Mouse (Mus musculus) R1 (cell line): ENCODE measurements at regions not wholly inside any gene's neighbourhood (a gene's known extent, or its start where the extent isn't known, plus 50 kb on each side); places are given as distances from the start of the nearest gene placed in this dataset.
"Not testable (repeated sequence)": the region's sequence is repeated elsewhere in the genome, so short reads cannot be mapped to it uniquely, and the experiment has no call there.

Source experiments
- DNase-seq: peaks from one replicate; pipeline ENCODE4 v3.0.0-alpha.2; 2018; ENCODE audit warnings: low read depth, low spot score

DNA sequence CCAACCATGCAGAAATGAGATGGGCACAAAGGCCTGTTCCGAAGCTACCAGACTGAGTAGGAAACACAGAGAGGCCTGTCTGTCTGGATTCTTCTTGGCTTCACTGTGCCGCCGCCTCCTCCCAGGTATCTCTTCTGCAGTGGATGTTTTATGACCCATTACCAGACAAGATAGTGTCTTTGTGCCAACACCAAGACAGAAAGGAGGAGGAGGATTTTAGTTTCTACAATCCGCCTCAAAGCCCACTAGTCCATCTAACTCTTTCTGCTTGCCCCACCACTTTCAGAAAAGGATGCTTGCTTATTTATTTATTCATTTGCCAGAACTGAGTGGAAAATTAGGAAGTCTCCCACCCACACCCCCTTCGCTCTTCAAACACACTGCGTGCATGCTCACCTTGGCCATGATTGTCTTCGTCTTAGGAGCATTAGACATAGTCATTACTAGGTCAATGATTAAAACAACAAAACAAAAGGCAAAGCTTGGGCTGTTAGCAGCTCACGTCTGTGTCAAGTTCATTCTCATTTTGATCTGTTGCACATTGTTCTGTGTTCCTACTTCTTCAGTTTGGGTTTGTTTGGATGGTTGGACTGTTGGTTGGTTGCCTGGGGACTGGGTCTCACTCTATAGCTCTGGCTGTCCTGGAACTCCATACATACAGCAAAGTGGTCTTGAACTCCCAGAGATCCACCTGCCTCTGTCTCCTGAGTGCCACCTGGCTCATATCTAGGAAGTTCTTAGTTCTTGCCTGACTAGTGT is 61.7 kb upstream of the Cpm start:
- DNase-seq: no peak

DNA sequence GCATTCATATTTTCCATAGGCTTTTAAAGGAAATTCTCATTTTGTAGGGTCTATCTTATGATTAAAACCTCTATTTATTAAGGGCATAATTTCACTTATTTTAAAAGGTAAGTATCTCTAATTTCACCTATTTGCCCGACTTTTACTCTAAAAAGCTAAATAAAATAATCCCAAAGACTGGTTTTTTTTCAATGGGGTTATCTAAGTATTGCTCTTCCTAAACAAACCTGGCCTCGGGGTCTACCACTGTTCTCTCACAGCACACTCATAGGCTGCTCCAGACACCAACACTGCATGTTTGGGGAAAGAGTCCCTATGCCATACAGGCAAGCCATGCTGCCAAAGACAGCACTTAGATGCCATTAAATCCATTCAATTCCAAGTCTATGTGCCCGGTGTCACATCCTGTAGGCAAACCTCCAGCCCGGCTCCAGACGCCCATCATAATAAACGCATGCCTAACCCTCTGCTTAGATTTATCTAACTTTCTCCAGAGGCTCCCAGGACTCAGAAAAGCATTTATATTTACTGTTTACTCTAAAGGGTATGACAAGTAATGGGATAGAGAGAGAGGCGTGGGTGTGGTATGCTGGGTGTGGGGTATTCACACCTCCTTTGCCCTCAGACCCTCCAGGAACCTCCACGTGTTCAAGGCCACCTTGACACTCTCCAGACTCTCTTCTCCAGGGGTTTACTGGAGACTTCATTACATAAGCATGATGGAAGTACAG is 62.5 kb upstream of the Cpm start:
- no peak for DNase-seq

DNA sequence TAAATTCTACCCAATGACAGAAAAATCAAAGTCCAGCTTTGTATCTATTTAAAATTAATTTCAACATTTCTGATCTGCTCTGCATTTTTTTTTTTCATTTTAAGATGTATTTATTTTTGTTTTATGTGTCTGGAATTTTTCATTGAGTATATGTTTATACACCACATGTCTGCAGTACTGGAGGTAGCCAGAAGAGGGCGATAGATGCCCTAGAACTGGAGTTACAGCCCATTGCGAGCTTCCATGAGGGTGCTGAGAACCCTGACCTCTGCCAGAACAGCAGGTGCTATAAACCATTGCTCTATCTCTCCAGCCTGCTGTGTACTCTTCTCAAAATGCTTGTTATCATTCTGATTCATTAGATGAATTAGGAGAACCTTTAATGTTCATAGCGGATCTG is 63.1 kb upstream of the Cpm start:
- peak; percentile 61 for DNase-seq

DNA sequence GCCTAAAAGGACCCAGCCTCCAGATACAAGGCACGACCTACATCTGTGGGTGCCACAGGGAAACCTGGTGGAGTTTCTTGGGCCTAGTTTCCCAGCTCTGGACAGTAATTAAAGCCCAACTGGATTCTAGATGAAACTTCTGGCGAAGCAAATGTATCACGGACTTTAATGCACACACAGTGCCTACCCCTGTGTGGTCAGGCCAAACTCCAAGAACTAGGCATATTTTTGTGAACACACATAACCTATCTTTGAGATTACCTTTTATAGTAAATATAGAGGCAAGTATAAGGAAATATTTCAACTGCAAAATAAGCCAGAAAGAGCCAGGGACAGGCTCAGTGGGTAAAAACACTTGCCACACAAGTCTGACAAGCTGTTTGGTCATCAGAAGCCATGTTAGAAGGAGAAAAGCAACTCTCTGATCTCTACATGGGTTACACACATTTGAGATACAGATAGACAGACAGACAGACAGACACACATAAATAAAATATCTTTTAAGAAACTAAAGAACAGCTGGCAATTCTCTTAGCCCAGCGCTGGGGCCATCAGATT is 63.7 kb upstream of the Cpm start:
- DNase-seq: no peak

DNA sequence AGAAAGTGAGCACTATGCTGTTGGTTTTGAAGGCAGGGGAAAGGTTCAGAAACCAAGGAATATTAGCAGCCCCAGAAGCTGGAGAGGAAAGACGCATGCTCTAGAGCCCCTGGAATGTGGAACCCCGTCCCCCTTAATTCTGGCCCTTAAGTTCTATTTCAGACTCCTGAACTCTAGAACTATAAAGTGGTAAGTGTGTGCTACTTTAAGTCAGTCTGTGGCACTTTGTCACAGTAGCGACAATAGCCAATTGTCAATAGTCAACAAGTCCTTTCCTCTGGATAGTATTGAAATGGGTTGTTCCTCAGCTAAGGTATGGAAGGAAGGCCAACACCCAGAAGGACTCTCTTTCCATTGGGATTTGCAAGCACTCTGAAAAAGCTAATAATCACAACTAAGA is 64.2 kb upstream of the Cpm start:
- DNase-seq: no peak

DNA sequence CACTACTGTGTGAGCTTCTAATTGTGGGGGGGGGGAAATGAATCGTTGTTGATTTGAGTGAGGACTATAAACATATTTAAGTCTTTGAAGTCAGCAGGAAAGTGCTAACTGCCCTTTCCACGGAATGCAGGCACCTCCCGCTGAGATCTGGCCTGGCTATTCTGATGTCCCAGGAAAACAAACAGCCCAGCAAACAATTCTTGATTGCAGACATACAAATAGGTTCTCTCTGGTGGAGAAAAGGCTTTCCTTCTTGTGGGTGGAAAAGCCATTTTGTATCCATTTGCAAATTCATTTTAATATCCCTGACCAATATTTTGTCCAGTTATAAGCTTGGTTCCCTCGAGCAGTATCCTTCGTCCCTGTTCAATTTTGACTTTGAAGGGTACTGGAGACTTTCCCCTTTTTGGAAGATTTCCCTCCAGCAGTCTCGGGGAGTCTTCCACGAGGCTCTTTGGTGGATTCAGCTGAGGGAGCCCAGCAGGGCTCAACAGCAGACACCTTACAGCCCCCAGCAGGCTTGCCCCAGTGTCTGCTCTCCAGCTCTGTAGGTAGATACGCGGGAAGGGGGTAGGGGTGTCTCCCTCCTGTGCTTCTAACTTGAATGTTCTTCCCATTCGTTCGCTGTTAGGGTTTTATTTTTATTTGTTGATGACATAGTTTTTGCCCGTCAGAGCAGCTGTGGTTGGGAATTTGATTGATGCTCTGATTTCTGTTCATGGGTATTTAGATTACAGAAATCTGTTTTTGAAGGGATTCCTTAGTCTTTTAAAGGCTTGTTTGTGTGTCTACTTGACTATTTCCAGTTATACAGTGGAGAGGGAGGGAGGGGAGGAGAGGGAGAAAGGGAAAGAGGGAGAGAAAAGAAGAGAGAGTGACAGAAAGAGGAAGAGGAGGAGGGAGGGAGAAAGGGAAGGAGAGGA is 64.9 kb upstream of the Cpm start:
- no peak for DNase-seq

DNA sequence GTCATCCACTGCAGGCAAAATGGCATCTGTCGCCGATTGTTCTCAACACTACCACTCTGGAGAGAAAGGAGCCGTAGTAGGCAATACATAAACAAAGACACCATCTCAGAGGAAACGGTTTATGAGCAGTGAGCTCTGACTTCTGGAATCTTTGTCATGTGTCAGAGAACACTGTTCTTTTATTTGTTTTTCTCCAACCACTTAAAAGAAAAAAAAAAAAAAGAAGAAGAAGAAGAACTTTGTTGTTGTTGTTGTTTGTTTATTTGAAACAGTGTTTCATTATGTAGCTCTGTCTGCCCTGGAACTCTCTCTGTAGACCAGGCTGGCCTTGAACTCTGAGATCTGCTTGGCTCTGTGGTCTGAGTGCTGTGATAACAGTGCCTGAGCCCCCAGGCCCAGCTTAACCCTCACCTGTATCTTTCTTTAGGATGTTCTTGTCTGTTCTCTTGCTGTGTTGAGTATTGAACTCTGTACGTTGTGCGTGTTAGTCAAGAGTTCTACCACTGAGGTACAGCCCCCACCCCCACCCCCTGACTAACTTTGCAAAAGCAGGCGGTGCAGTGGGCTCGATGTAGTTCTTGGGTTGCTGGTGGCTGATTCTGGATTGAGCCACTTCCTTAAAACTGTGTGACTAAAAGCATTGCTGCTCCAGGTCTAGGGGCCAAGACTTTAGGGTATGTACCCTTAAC is 65.7 kb upstream of the Cpm start:
- no peak for DNase-seq

DNA sequence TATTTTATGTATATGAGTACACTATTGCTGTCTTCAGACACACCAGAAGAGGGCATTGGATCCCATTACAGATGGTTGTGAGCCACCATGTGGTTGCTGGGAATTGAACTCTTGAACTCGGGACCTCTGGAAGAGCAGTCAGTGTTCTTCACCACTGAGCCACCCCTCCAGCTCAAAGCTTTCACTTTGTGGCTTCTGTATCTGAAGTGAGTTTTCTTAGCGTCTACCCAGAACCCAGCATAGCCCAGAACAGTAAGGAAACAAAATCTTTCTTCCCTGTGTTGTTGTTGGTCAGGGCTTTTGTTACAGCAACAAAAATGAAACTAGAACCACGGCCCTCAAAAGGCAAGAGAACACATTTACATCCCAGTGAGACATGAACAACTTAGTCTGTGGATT is 66.5 kb upstream of the Cpm start:
- not testable (repeated sequence) for DNase-seq

DNA sequence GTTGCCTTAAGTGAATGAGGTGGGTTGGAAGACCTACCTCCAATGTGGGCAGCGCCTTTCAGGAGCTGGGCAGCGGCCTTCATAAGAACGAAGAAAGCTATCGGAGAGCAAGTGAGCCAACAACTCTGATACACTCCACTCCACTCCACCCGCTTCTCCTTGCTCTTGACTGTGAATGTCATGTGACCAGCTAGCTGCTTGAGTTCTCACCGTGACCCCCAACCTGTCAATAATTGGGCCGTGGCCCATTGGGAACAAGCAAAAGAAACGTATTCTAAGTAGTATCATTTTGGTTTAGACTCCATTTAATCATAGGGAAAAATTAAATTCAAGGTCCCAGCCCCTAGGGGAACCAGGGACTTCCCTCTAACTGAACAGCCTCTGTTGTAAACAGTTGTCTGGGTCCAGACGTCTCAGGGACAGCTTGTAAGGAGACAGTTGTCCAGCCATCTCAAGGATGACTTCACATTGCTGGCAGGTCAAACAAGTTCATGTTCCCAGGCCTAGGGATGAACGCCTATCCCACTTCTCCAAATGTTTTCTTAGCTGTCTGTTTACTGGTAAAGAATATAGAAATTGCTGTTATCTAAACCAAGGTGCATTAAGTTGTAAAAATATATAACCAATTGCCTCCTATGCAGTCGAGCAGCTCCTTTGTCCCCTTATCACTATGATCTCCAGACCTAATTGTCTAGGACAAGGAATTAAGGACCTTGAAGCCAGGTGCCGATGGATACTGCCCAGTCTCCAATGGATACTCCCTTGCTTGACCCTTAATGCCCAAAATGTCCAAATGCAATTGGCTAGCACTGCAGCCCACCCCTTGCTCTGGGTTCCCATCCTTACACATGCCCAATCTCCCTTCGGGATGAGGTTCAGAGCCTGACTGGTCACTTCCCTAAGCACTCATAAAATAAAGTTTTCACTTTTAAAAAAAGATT is 67.1 kb upstream of the Cpm start:
- no peak for DNase-seq

DNA sequence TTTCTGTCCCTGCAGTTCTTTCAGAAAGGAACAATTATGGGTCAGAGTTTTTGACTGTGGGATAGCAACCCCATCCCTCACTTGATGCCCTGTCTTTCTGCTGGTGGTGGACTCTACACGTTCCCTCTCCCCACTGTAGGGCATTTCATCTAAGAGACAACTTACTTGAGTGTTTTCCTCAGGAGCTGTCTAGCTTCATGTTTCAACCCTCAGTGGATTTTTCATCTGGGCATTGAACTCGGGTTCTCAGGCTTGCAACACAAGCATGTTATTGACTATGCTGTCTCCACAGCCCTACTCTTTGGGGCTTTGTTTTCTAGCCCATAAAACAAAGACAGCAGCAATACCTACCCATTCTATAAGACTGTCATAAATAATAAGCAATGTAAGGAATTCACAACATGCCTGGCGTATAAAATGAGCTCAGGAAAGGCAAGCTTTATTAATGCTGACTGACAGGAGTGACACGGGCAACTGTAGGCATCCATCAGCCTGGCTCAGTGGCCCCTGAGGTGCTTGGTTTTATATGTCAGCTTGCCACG is 68.0 kb upstream of the Cpm start:
- DNase-seq: no peak

DNA sequence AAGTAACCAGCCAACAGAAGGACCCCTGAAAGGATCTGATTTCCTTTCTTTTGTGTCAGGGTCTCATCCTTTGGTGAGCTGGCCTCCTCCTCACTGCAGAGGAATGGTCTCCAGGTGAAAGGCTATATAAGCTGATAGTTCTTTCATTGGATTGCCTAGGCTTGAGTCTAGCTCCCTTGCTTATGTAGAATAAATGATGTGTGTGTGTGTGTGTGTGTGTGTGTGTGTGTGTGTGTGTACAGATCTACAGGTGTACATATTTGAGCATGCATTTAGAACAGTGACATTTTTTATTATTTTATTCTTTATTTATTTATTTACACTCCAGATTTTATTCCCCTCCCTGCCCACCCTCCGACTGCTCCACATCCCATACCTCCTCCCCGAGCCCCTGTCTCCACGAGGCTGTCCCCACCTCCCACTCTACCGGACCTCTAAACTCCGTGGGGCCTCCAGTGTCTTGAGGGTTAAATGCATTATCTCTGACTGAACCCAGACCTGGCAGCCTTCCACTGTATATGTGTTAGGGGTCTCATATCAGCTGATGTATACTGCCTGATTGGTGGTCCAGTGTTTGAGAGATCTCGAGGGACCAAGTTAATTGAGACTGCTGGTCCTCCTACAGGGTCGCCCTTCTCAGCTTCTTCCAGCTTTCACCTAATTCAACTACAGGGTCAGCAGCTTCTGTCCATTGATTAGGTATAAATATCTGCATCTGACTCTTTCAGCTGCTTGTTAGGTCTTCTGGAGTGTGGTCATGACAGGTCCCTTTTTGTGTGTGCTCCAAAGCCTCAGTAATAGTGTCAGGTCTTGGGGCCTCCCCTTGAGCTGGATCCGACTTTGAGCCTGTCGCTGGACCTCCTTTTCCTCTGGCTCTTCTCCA is 68.7 kb upstream of the Cpm start:
- DNase-seq: no peak

DNA sequence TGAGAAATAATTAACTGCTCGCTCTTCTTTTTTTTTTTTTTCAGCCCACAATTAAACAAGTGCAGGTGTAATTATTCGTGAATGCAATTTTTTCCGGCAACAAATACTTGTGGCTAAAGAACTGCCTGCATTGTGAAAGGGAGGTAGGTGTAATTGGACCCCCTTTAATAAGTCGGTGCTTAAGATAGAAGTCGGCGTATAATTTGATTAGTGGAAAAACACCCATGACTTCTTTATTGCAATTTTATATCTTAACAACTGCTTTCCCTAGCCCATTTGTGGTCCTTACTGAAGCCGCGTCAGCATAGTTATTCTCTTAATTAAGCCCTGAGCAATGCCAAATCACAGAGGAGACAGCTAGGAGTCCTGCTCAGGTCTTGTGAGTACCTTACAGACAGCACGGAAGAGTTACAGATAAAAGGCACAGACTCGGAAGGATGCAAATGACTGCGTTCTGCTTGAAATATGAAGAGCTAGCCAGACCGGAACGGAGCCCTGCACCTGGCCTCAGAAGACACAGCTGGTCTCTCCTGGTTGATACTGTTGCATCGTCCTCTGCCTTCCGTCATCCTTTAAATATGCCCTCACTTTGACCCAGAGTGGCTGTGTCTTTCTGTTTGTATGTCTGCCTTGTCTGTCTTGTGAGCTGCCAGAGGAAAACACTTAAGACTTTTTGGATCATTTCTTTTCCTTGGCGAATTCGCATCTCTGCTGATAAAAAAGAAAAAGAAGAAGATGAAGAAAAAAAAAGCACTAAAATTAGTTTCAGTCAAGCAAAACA is 69.5 kb upstream of the Cpm start:
- no peak for DNase-seq

DNA sequence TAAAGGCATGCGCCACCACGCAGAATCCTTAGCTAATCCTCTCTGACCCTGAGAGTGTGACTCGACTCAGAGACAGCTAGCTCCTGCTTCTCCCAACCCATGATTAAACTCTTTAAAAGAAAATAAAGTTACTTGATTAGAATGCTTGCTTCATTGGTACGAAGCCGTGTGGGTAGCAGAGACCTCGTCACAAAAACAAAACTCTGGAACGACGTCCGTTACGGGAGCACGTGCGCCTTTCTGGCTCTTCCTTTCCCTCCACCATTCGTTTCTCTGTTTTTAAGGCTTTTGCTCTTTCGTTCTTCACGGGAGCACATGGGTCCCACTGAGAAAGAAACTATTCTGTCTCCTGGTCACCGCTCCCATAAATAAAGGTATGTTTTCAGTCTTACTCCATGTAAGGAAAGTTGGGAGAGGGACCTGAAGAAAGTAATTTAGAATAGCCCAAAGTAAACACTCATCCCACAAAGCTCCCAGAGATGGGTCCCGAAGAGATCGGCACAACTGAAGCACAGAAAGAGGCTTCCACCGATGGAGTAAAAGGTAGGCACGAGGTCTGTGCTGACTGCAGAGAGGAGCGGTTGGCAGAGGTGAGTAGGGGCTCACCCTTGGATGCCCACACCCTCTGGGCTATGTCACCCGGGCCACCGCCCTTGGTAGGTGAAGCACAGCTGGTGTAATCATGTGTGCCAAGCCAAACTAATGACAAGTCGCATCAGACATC is 70.2 kb upstream of the Cpm start:
- no peak for DNase-seq

DNA sequence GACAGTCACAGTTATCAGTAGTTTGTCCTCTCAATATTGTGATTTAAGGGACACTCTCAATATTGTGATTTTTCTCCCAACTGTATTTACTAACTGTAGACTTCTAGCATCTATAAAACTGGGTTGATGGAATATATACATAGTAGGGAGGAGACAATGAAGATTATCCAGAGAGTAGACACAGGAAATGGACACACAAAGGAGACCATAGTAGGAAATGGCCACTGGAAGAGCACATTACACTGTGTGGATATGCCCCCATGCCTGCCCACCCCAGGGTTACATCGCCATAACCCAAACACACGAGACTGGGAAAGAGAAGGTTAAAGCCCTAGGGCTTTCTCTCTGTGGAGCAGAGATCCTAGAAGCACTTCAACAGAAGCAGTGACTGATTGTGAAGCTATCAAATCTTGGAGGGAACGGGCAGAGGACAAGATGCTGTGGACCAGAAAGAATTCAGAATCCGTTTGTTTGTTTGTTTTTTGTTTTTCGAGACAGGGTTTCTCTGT is 71.0 kb upstream of the Cpm start:
- DNase-seq: no peak

DNA sequence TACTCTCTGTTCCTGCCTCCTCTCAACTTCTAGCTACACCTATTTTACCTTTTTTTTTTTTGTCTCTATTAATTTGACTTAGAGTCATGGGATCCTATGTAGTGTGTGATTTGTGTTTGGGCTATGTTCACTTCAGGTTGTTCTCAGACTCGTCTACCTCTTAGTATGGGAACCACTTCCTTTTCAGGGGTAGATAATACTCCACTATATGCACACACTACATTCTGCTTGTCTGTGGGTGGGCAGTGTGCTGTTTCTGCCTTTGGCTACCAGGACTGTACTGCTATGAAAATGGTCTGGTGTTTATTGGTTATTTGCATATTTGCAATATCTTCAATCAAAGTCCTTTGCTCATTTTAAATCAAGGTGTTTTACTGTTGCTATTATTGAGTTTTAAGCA is 71.6 kb upstream of the Cpm start:
- no peak for DNase-seq

DNA sequence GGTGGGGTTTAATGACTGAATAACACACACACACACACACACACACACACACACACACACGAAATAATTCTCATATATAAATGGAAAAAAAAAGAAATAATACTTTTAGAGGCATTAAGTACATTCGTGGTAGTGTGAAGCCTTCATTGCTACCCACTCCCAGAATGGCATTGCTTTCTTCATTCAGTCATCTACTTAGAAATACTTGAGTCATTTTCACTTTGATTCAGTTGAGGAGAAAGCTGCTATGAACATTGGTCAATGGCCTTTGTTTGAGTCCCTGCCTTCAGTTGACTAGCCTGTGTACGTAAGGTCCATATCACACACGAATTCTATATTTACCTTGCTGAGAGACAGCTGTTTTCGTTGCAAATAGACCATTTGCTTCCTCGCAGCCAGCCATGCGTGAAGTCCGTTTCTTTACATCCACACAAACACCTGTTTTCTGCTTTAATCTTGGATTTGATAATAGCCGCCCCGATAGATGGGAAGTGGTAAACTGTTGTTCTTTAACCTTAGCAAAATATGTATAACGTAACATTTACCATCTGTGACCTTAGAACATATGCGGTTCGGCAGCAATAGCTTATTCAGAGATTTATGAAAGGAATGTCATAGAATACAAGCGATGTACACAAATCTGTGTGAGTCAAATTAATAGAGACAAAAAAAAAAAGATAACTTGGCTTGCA is 72.3 kb upstream of the Cpm start:
- DNase-seq: no peak
